Mouse (Mus musculus) G1E (cell line): ENCODE measurements around the gene Cdc37. TPM values are rescaled to one million over a fixed set of nuclear protein-coding genes. Genes with fewer than 3 reads are reported as not detected.

ENCODE experiments used
- ATAC-seq: 2 replicates; pipeline ENCODE4 v1.8.0; 2016; ENCODE audit warnings: mild to moderate bottlenecking; ENCODE audit not compliant: insufficient number of reproducible peaks, poor library complexity, low FRiP score, severe bottlenecking; ENCODE audit errors: extremely low read depth
- DNase-seq: peaks from one replicate; pipeline ENCODE4 v3.0.0; 2012; ENCODE audit warnings: low spot score
- H3K27me3 ChIP-seq: 2 replicates; pipeline ENCODE4 v1.6.1; 2012; ENCODE audit warnings: mild to moderate bottlenecking, low read length, inconsistent platforms; ENCODE audit not compliant: insufficient read depth
- H3K36me3 ChIP-seq: replicated peaks from 2 replicates; pipeline ENCODE3; 2012; ENCODE audit warnings: mild to moderate bottlenecking, inconsistent platforms
- H3K4me1 ChIP-seq: 2 replicates; pipeline ENCODE4 v1.6.1; 2012; ENCODE audit warnings: low read depth, low read length, inconsistent platforms, mixed read lengths; ENCODE audit not compliant: insufficient read depth
- H3K4me3 ChIP-seq: 2 replicates; pipeline ENCODE4 v1.5.1; 2012; ENCODE audit warnings: low read depth, mild to moderate bottlenecking, inconsistent platforms, low read length, moderate library complexity, mixed read lengths
- H3K9me3 ChIP-seq: replicated peaks from 2 replicates; pipeline ENCODE4 v1.6.1; 2012; ENCODE audit warnings: inconsistent platforms
- CTCF ChIP-seq: IDR thresholded peaks from 2 replicates; pipeline ENCODE4 v1.5.1; 2012; ENCODE audit warnings: low read depth, low read length, inconsistent platforms, mixed read lengths
- GATA1 ChIP-seq: IDR thresholded peaks from 2 replicates; pipeline ENCODE4 v1.6.1; 2012; ENCODE audit warnings: borderline replicate concordance, low read length, inconsistent platforms, mixed read lengths
- GATA2 ChIP-seq: IDR thresholded peaks from 2 replicates; pipeline ENCODE4 v1.6.1; 2012; ENCODE audit warnings: low read depth, low read length, inconsistent platforms, borderline replicate concordance
- POLR2AphosphoS5 ChIP-seq: IDR thresholded peaks from 2 replicates; pipeline ENCODE4 v1.6.1; 2012; ENCODE audit warnings: low read depth, low read length, inconsistent platforms; ENCODE audit not compliant: insufficient replicate concordance
- TAL1 ChIP-seq: conservative IDR thresholded peaks from 2 replicates; pipeline ENCODE4 v1.6.1; 2012; ENCODE audit warnings: low read depth, low read length, inconsistent platforms, mixed read lengths
- polyA plus RNA-seq: library from polyadenylated mRNA; stranded (reverse); fragments of >175 nt; gene quantifications from 2 replicates; pipeline ENCODE4 v1.2.3, GENCODE M21; 2012
- total RNA-seq, 2 experiments: library from RNA; stranded (forward) in 1 of 2; stranded (reverse) in 1 of 2; fragments of 200-1000 nt in 1 of 2; fragments of >200 nt in 1 of 2; fragmentation: Nextera tagmentation in 1 of 2; gene quantifications; 2 replicates each; pipeline ENCODE4 v1.2.3; 2014 to 2017

Cdc37 gene
- total and polyA plus RNA-seq, 3 experiments = 80.4 to 213 (median 193) TPM

GRCm38 (mm10) chr9:21148427-21148826, 1.4 kb downstream of the Cdc37 start:
- H3K4me3 ChIP-seq = peak overlapping the region; percentile 87
- no peak for TF ChIP-seq POLR2AphosphoS5
- TF ChIP-seq TAL1 = no peak
- no peak for TF ChIP-seq GATA1
- TF ChIP-seq CTCF = no peak
- TF ChIP-seq GATA2 = no peak
- ATAC-seq (no peak), DNase-seq (no peak)
- peaks cover 53% of the 10 kb centered on the region for H3K4me1 ChIP-seq
- H3K27me3 ChIP-seq = peaks cover 3% of the 10 kb centered on the region; the same call in 1 of the 2 replicates
- no peaks in the 10 kb centered on the region for H3K9me3 ChIP-seq
- H3K36me3 ChIP-seq = peaks cover 54% of the 10 kb centered on the region

GRCm38 (mm10) chr9:21146722-21147121, 3.1 kb downstream of the Cdc37 start:
- Histone ChIP-seq H3K4me1 (peaks cover 46% of the 10 kb centered on the region), H3K9me3 (no peaks in the 10 kb centered on the region), H3K27me3 (no peaks in the 10 kb centered on the region), H3K36me3 (peaks cover 71% of the 10 kb centered on the region), H3K4me3 (peak overlapping the region; percentile 21; the same call in 1 of the 2 replicates)
- no peak for DNase-seq
- no peak for ATAC-seq
- TF ChIP-seq POLR2AphosphoS5 (no peak), CTCF (no peak), GATA2 (no peak), GATA1 (no peak), TAL1 (no peak)

DNA sequence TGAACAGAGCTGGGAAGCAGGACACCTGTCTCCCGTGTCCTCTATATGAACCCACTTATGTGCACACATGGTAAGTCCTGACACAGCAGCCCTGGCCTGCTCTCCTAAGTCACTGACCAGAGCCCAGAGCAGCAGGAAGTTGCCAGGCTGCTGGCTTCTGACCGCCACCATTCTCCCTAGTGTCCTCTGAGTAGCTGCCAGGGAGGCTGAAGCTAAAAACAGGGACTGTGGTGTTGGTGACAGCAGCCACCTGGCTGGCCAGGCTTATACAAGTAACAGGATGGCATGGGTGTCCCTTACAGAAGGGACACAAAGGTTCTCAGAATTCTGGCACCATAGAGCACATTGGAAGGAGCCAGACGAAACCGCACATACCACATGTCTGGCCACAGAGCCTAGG, 4.4 kb downstream of the Cdc37 start:
- Histone ChIP-seq H3K4me3 (no peak overlapping the region), H3K36me3 (peaks cover 84% of the 10 kb centered on the region), H3K27me3 (no peaks in the 10 kb centered on the region), H3K4me1 (peaks cover 44% of the 10 kb centered on the region), H3K9me3 (no peaks in the 10 kb centered on the region)
- ATAC-seq (no peak), DNase-seq (no peak)
- TF ChIP-seq GATA2 = no peak
- no peak for TF ChIP-seq TAL1
- TF ChIP-seq CTCF = no peak
- TF ChIP-seq GATA1 = no peak
- no peak for TF ChIP-seq POLR2AphosphoS5

DNA sequence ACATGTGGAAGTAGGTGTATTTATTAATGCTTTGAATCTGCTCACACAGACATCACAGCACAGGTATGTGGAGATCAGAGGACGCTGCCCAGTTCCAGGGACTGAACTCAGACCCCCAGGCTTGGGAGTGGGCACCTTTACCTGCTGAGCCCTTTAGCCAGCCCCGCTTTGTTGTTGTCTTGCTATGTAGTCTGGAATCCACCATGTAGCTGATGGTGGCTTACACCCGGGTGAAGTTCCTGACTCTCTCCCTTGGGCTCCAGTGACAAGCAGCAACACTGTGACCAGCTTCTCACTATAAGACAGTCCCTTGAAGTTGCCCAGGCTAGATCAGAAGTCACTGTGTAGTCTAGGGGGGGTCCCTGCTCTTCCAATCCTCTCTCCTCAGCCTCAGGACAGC, 5.4 kb downstream of the Cdc37 start:
- DNase-seq (no peak), ATAC-seq (no peak)
- Histone ChIP-seq H3K36me3 (peaks cover 95% of the 10 kb centered on the region), H3K27me3 (no peaks in the 10 kb centered on the region), H3K4me3 (no peak overlapping the region), H3K4me1 (peaks cover 41% of the 10 kb centered on the region), H3K9me3 (no peaks in the 10 kb centered on the region)
- no peak for TF ChIP-seq GATA2
- no peak for TF ChIP-seq TAL1
- TF ChIP-seq POLR2AphosphoS5 = no peak
- TF ChIP-seq CTCF = no peak
- no peak for TF ChIP-seq GATA1

DNA sequence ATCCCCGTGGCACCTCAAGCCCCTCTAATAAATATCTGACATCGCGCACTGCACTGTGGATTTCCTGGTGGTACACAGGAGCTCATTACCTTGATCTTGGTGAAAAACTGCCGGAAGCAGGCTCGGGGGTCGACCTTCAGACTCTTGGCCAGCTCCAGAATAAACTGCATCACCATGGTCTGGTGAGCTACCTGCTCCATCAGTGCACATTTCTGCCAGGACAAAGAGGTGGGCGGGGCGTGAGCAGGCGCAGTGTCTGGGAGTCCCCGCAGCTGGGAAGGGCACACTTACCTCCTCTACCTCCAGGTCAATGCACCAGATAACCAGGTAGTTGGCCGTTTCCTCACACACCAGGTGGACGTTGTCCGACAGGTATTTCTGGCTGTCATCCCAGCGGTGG, 7.9 kb downstream of the Cdc37 start:
- H3K9me3 ChIP-seq = no peaks in the 10 kb centered on the region
- H3K4me3 ChIP-seq = no peak overlapping the region
- no peaks in the 10 kb centered on the region for H3K27me3 ChIP-seq
- ATAC-seq = no peak
- peaks cover 100% of the 10 kb centered on the region for H3K36me3 ChIP-seq
- DNase-seq = no peak
- TF ChIP-seq CTCF = no peak
- no peak for TF ChIP-seq GATA2
- no peak for TF ChIP-seq TAL1
- TF ChIP-seq POLR2AphosphoS5 = no peak
- H3K4me1 ChIP-seq = peaks cover 23% of the 10 kb centered on the region

- no peak for DNase-seq
- H3K27me3 ChIP-seq = no peaks in the 10 kb centered on the region
Observed at GRCm38 (mm10) chr9:21138386-21138785, 11.4 kb downstream of the Cdc37 start.

More at GRCm38 (mm10) chr9:21138386-21138785, 11.4 kb downstream of the Cdc37 start:
- peaks cover 90% of the 10 kb centered on the region for H3K36me3 ChIP-seq
- TF ChIP-seq CTCF (no peak), POLR2AphosphoS5 (no peak), GATA2 (no peak), TAL1 (no peak), GATA1 (no peak)
- H3K4me1 ChIP-seq = peaks cover 17% of the 10 kb centered on the region; the same call in 1 of the 2 replicates
- no peak for ATAC-seq
- no peaks in the 10 kb centered on the region for H3K9me3 ChIP-seq
- no peak overlapping the region for H3K4me3 ChIP-seq
